Mouse (Mus musculus) small intestine, adult 2 months (tissue): ENCODE data around the gene Ftsj3.
"Not testable (repeated sequence)": the region's sequence is repeated elsewhere in the genome, so short reads cannot be mapped to it uniquely, and the experiment has no call there.

ENCODE experiments used
- CTCF ChIP-seq: fragments of 200-500 bp; IDR thresholded peaks from 2 replicates; pipeline ENCODE4 v1.5.1; 2012; ENCODE audit warnings: low read depth, mild to moderate bottlenecking, control low read depth, inconsistent platforms, low read length, moderate library complexity, mixed read lengths; ENCODE audit not compliant: insufficient replicate concordance, insufficient read length; ENCODE audit errors: extremely low read depth
- POLR2A ChIP-seq: fragments of 200-500 bp; IDR thresholded peaks from 2 replicates; pipeline ENCODE4 v1.6.1; 2012; ENCODE audit warnings: low read depth, mild to moderate bottlenecking, control low read depth, inconsistent platforms, low read length, moderate library complexity

DNA sequence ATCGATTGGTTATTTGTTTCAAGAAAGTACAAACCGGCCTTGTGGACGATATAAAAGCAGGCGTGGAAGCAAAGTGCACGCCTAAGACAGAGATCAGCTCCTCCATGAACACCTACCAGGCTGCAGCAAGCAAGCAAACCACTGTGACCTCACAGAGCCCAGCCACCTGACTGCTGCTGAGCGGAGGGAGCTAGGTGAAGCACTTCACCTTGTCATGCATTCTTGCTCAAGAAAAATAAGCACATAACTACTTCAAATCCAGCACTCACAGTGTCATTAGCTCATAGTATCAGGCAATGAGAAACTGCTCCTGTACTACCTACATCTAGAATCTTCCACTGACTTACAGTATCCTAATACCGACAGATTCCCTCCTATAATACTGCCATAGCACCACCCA, 55.9 kb downstream of the Ftsj3 start:
- not testable (repeated sequence) for TF ChIP-seq CTCF, POLR2A
